Mouse (Mus musculus): ENCODE measurements around the gene St5. TPM values are rescaled to one million over a fixed set of nuclear protein-coding genes. Genes with fewer than 3 reads are reported as not detected.

St5 gene
- polyA plus RNA-seq, 1 experiment from 2014 or later, result 61.2 TPM

DNA sequence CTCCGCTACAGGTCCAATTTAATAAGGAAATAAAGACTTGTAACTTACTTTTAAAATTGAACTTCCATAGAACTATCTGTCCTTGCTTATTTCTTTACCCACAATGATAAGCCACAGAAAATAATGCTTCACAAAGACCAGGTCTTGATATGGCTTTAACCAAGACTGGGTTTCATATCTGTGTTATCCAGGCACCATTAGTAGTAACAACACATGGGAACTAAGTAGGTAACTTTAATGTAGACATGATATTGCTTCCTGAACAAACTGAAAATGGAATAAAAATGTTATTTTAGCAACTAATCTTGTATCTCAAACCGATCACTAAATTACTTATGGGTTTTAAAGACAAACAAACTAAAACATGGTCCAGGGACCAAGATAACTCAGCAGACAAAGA lies 44.1 kb downstream of the St5 start:
- no peak overlapping the region for H3K27ac ChIP-seq
- H3K27me3 ChIP-seq, result no peaks in the 10 kb centered on the region
- no peak for ATAC-seq (ENCODE audit: borderline replicate concordance, extremely low read depth, low FRiP score, low TSS enrichment)
- H3K9ac ChIP-seq, result no peak overlapping the region
- H3K4me1 ChIP-seq, result peaks cover 13% of the 10 kb centered on the region
- H3K9me3 ChIP-seq, result no peaks in the 10 kb centered on the region
- H3K4me3 ChIP-seq, result no peak overlapping the region
- H3K36me3 ChIP-seq, result no peaks in the 10 kb centered on the region
- WGBS, result 88% methylated on average over 2 of the region's 2 CpGs
- no peak overlapping the region for H3K4me2 ChIP-seq

DNA sequence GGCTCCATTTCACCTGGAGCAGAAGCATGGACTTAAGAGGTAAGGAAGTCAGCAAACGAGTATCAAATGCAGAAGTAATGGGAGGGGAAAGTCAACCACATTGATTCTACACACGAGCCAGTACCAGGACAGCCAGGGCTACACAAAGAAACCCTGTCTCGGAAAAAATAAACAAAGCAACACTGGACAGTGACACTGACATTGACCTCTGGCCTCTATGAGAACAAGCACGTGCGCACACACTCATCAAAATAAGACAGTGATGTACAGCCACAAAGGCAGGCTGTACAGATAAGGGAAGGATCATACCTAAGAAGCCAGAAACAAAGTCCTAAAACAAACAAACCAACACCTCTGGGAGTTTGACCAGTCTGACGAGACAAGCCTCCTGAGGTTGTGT lies 45.5 kb downstream of the St5 start:
- Histone ChIP-seq H3K4me2 (no peak overlapping the region), H3K4me1 (peaks cover 13% of the 10 kb centered on the region), H3K9ac (no peak overlapping the region), H3K9me3 (no peaks in the 10 kb centered on the region), H3K27me3 (no peaks in the 10 kb centered on the region), H3K36me3 (no peaks in the 10 kb centered on the region), H3K4me3 (no peak overlapping the region), H3K27ac (no peak overlapping the region)
- no peak for ATAC-seq (ENCODE audit: borderline replicate concordance, extremely low read depth, low FRiP score, low TSS enrichment)
- WGBS, result 25% methylated on average over 6 of the region's 6 CpGs

DNA sequence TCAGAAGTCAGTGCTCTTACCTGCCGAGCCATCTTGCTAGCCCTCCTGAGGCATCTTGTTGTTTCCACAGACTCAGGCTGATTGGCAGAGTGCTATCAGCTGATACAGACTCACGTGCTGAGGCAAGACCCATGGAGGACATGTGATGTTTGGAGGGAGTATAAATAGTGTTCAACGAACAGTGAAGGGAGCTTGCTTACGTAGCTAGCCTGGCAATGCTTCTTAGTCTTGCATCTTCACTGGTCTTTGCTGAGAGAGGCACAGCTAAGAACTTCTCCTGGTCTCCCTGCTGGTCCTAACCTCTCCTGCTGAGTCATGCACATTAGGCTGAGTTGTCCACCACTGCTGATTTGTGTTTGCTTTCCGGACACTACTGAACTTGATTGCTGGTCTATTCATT lies 48.5 kb downstream of the St5 start:
- Histone ChIP-seq H3K4me3 (no peak overlapping the region), H3K27me3 (no peaks in the 10 kb centered on the region), H3K9me3 (no peaks in the 10 kb centered on the region), H3K9ac (no peak overlapping the region), H3K4me2 (no peak overlapping the region), H3K27ac (no peak overlapping the region), H3K4me1 (peaks cover 5% of the 10 kb centered on the region), H3K36me3 (no peaks in the 10 kb centered on the region)
- WGBS, result 70% methylated on average over 5 of the region's 5 CpGs
- ATAC-seq (ENCODE audit: borderline replicate concordance, extremely low read depth, low FRiP score, low TSS enrichment), result no peak

DNA sequence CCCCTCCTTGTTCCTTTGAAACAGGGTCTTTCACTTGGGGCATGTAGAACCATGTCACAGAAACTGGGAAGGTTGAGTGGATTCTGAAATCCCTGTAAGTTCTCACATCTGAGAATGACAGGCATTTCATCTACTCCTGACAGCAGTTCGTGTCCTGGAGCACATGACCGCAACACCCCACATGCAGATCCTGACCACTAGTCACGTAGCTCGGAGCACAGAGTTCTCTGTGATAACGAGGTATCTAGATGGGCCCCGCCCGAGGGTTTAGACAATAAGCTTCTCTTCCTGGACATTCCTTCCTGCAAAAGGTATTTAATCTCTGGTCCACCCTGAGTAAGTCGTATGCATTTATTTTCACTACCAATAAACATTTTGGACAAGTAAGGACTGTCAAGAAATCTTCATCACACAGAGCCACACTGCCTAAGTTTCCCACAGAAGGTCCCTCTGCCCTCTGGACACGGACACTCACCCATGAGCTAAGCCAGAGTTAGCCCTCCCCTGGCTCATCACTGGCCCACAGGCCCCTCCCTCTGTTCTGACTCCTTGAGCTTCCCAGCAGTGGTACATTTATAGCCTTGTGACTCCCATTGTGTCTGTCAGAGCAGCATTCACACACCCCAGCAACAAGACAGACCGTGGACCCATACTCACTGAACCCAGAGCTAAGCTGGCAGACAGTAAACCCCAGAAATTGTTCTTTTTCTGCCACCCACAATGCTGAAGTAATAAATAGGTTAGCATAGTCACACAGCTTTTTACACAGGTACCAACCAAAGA lies 54.4 kb downstream of the St5 start:
- H3K4me3 ChIP-seq, result no peak overlapping the region
- no peaks in the 10 kb centered on the region for H3K36me3 ChIP-seq
- H3K9me3 ChIP-seq, result no peaks in the 10 kb centered on the region
- no peak overlapping the region for H3K27ac ChIP-seq
- WGBS, result 69% methylated on average over 10 of the region's 10 CpGs
- no peak overlapping the region for H3K4me2 ChIP-seq
- no peak overlapping the region for H3K9ac ChIP-seq
- no peaks in the 10 kb centered on the region for H3K27me3 ChIP-seq
- peaks cover 13% of the 10 kb centered on the region for H3K4me1 ChIP-seq
- ATAC-seq (ENCODE audit: borderline replicate concordance, extremely low read depth, low FRiP score, low TSS enrichment), result no peak

DNA sequence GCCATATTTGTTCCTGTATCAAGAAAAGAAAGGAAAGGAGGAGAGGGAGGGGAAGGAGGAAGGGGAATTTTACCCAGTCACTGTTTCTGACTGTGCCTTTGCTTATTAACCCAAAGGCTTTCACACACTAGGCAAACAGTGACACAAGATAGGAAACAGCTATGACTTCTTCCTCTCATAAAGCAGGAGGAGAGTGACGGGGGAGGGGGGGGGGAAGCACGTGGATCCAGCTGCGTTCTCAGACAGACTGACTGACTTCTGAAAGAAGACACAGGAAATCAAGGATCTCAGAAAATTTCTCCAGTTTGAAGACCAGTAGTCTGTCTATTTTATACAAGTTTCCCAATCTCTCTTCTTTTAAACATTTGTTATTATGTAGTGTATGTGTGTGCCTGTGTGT lies 56.8 kb downstream of the St5 start:
- 7% methylated on average over 3 of the region's 3 CpGs for WGBS

DNA sequence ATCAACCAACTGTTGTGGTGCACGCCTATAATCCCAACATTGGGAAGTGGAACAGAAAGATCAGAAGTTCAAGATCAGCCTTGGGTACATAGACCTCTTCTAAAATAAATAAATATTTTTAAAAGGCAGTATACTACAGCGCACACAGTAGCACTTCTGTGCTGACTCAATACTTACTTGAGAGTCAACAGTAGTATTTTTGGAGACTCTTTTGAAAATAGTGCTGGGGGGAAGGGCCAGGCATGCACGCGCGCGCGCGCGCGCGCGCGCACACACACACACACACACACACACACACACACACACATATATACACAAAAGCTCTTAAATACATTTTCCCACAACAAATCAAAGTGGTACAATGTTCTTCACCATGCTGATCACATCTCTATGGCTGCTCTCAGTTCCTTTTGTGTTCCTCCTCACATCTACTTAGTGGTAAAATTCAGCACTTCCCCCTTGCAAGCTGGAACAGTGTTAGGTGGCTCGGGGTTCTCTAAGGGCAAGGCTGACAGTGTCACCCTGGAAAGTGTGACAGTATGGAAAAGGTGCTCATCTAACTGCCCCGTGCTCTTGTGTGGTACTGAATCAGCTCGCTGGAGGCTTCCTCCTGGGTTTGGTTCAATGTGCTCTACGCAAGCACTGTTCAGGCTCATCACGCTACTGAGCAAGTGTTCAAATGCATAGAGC lies 60.0 kb downstream of the St5 start:
- ATAC-seq (ENCODE audit: borderline replicate concordance, extremely low read depth, low FRiP score, low TSS enrichment), result no peak
- no peaks in the 10 kb centered on the region for H3K36me3 ChIP-seq
- H3K4me3 ChIP-seq, result no peak overlapping the region
- WGBS, result 94% methylated on average over 18 of the region's 18 CpGs
- H3K4me1 ChIP-seq, result peaks cover 38% of the 10 kb centered on the region
- H3K4me2 ChIP-seq, result no peak overlapping the region
- H3K27ac ChIP-seq, result peak overlapping the region; percentile 59; the same call in 1 of the 2 replicates
- no peak overlapping the region for H3K9ac ChIP-seq
- H3K9me3 ChIP-seq, result no peaks in the 10 kb centered on the region
- no peaks in the 10 kb centered on the region for H3K27me3 ChIP-seq

More for the DNA sequence above, 56.8 kb downstream of the St5 start:
- H3K9ac ChIP-seq, result no peak overlapping the region
- H3K27me3 ChIP-seq, result no peaks in the 10 kb centered on the region
- no peak overlapping the region; the same call in 1 of the 2 replicates for H3K4me2 ChIP-seq
- H3K27ac ChIP-seq, result no peak overlapping the region
- H3K4me3 ChIP-seq, result no peak overlapping the region
- no peaks in the 10 kb centered on the region for H3K36me3 ChIP-seq
- peaks cover 27% of the 10 kb centered on the region for H3K4me1 ChIP-seq
- no peaks in the 10 kb centered on the region for H3K9me3 ChIP-seq
- no peak for ATAC-seq (ENCODE audit: borderline replicate concordance, extremely low read depth, low FRiP score, low TSS enrichment)

DNA sequence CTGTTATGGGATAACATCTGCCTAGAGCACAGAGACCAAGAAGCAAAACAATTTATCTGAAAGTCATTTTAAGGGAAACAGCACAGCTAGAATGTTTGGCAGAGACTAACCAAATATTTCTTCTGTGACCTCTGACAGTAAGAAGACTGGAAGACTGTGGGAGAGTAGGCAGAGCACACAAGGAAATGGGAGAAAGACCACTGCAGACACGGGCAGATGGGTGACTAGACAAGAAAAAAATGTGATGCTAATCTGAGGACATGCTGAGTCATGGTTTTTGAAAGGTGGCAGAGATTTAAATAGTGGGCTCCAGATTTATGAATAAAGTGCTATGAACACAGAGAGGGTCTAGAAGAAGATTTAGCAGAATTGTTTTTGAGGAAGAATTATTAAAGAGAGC lies 61.4 kb downstream of the St5 start:
- Histone ChIP-seq H3K4me2 (no peak overlapping the region), H3K36me3 (no peaks in the 10 kb centered on the region), H3K9ac (no peak overlapping the region), H3K9me3 (no peaks in the 10 kb centered on the region), H3K27me3 (no peaks in the 10 kb centered on the region), H3K4me3 (no peak overlapping the region), H3K27ac (peak overlapping the region; percentile 21; the same call in 1 of the 2 replicates), H3K4me1 (peaks cover 45% of the 10 kb centered on the region)
- 7% methylated on average over 1 of the region's 1 CpGs for WGBS
- peak; percentile 33; the same call in 1 of the 2 replicates for ATAC-seq (ENCODE audit: borderline replicate concordance, extremely low read depth, low FRiP score, low TSS enrichment)

DNA sequence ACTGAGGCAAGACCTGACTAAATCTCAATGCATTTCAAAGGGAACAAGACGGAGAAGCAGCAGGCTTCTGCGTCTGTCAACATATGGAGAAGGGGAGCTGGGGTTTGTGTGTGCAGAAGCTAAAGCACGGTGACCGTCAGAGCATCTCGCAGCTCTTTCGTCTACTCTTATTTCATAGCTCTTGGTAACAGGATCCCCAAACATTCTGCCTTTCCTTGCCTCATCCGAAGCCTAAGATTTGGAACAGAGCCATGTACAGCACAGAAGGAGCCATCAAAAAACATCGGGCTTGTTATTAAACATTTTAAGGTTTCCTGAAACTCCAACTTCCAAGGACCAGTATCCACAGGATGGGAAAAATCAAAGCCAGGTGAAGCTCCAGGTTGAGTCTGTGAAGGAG lies 62.3 kb downstream of the St5 start:
- no peak overlapping the region for H3K27ac ChIP-seq

DNA sequence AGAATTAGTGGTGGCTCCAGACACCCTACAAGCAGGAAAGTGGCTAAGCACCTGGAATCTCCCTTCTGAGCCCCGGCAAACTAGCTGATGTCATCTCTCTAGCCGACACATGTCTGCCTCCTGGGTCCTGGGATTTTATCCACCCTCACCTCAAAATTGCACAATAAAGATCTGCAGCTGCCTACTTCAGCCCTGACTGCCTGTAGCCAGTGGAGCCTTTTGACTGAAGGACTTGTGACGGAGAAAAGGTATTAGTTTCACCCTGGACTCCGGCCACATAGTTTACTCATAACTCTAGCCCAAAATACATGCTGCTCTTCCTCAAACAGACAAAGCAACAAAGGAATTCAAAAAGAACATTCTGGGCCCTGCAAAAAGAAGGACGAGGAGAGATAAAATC lies 66.0 kb downstream of the St5 start:
- ATAC-seq (ENCODE audit: borderline replicate concordance, extremely low read depth, low FRiP score, low TSS enrichment), result no peak
- H3K27ac ChIP-seq, result no peak overlapping the region
- H3K27me3 ChIP-seq, result no peaks in the 10 kb centered on the region
- peaks cover 34% of the 10 kb centered on the region for H3K4me1 ChIP-seq
- H3K36me3 ChIP-seq, result no peaks in the 10 kb centered on the region
- 50% methylated on average over 5 of the region's 5 CpGs for WGBS
- no peak overlapping the region for H3K9ac ChIP-seq
- no peak overlapping the region for H3K4me3 ChIP-seq
- H3K9me3 ChIP-seq, result no peaks in the 10 kb centered on the region
- no peak overlapping the region for H3K4me2 ChIP-seq

More for the DNA sequence above, 62.3 kb downstream of the St5 start:
- WGBS, result 45% methylated on average over 8 of the region's 8 CpGs
- Histone ChIP-seq H3K9me3 (no peaks in the 10 kb centered on the region), H3K27me3 (no peaks in the 10 kb centered on the region), H3K36me3 (no peaks in the 10 kb centered on the region), H3K4me1 (peaks cover 38% of the 10 kb centered on the region), H3K4me3 (no peak overlapping the region), H3K9ac (no peak overlapping the region), H3K4me2 (no peak overlapping the region)
- ATAC-seq (ENCODE audit: borderline replicate concordance, extremely low read depth, low FRiP score, low TSS enrichment), result no peak

DNA sequence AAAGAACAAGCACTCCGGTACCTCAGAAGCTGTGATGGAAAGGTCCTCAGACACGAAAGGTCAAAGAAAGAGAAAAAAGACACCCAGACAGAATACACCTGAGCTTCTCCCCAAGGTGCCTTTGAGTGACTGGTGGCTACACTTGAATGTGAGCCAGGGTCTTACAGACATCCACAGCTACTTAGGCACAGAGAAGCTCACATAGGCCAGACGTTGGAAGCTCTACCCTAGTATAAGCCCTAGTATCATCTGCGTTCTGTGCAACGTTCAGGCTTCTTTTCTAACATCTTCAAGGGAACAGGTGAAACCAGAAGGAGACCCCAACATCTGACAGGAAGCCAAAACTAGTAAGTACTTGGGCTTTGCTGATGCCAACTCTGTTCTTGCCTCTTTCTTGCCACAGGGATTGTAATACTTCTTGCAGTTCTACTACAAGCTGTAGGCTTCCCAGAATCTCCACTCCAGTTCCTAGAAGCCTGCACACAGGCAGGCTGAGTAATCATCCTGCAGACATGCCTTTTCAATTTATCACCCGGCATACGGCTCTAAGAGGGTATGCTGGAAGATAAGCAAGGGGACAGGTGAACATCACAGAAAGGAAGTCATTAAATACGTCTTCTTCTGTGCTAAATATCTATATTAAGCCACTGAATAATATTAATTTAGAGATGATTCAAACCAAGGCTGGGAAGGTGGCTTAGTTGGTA lies 67.2 kb downstream of the St5 start:
- Histone ChIP-seq H3K9me3 (no peaks in the 10 kb centered on the region), H3K4me2 (no peak overlapping the region), H3K9ac (no peak overlapping the region), H3K36me3 (no peaks in the 10 kb centered on the region), H3K4me1 (peaks cover 25% of the 10 kb centered on the region), H3K27me3 (no peaks in the 10 kb centered on the region), H3K27ac (no peak overlapping the region), H3K4me3 (no peak overlapping the region)
- WGBS, result 80% methylated on average over 8 of the region's 8 CpGs
- ATAC-seq (ENCODE audit: borderline replicate concordance, extremely low read depth, low FRiP score, low TSS enrichment), result no peak

DNA sequence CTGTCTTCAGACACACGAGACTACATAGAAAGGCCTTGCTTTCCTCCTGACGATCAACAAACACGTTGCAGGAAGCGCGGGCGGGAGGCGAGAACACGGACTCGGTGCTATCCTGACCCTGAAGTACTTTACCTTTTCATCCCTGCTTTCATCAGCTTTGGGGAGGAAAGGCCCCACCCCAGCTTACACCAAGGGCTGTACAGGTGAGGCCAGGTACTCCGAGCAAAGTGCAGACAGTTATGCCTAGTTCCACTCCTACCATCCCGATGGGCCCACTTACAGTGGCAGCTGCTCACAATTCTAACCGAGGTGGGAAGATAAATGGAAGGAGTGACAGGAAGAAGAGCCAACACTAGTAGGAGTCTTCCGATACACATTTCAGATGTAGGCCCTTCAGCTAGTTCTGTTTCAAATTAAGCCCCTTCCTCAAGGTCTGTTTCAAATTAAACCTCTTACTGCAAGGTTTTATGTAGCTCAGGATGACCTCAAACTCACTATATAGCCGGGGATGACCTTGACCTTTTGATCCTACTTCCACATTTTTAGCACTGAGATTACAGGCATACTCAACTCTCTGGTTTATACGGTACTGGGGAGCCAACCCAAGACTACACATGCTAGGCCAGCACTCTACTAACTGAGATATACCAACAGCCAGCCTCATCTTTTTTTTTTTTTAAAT lies 69.9 kb downstream of the St5 start:
- Histone ChIP-seq H3K27me3 (no peaks in the 10 kb centered on the region), H3K4me3 (no peak overlapping the region), H3K4me1 (peaks cover 40% of the 10 kb centered on the region), H3K9me3 (no peaks in the 10 kb centered on the region), H3K27ac (no peak overlapping the region), H3K4me2 (no peak overlapping the region), H3K9ac (no peak overlapping the region), H3K36me3 (no peaks in the 10 kb centered on the region)
- ATAC-seq (ENCODE audit: borderline replicate concordance, extremely low read depth, low FRiP score, low TSS enrichment), result no peak
- 77% methylated on average over 15 of the region's 15 CpGs for WGBS
